Mouse (Mus musculus): Measurements from ENCODE around the gene Tcte2. TPM values are rescaled to one million over a fixed set of nuclear protein-coding genes. Genes with fewer than 3 reads are reported as not detected.
"Not testable (repeated sequence)": the region's sequence is repeated elsewhere in the genome, so short reads cannot be mapped to it uniquely, and the experiment has no call there.

Tcte2 gene
- 5.0 and 6.8 TPM in 2 replicates for polyA plus RNA-seq (2014; fragmentation: Nextera tagmentation; extraction: Ambion mirVana)

GRCm38 (mm10) chr17:13761179-13761913, at the start of gene Tcte2:
Gene Tcte2, minus strand, starts transcription at chr17:13761825.
- H3K27ac ChIP-seq (ENCODE audit: low read depth, low read length), result peak within 1 kb of the TSS; percentile 92
- ATAC-seq (ENCODE audit: insufficient read depth, low FRiP score, low TSS enrichment) (peak; percentile 36), DNase-seq (ENCODE audit: low spot score) (peak; percentile 72)
- H3K27me3 ChIP-seq (ENCODE audit: control insufficient read depth, insufficient read depth, low read length), result no peaks in the 10 kb centered on the region
- H3K36me3 ChIP-seq (ENCODE audit: control insufficient read depth, insufficient read depth, low read length), result no peaks in the 10 kb centered on the region; the same call in 1 of the 2 replicates
- H3K9ac ChIP-seq (ENCODE audit: low read length), result peak within 1 kb of the TSS; percentile 89
- H3K4me3 ChIP-seq (ENCODE audit: low read depth, low read length), result peak within 1 kb of the TSS; percentile 99
- H3K4me1 ChIP-seq (ENCODE audit: control insufficient read depth, insufficient read depth, low read length), result peaks cover 4% of the 10 kb centered on the region; the same call in 1 of the 2 replicates
- H3K4me2 ChIP-seq (ENCODE audit: low read depth), result peak within 1 kb of the TSS; percentile 100
- no peaks in the 10 kb centered on the region for H3K9me3 ChIP-seq (ENCODE audit: control insufficient read depth, low read length)
- WGBS, result under 1% methylated on average over 67 of the region's 74 CpGs

- Histone ChIP-seq H3K27me3 (ENCODE audit: control insufficient read depth, insufficient read depth, low read length) (no peaks in the 10 kb centered on the region), H3K4me1 (ENCODE audit: control insufficient read depth, insufficient read depth, low read length) (no peaks in the 10 kb centered on the region), H3K36me3 (ENCODE audit: control insufficient read depth, insufficient read depth, low read length) (peaks cover 5% of the 10 kb centered on the region; the same call in 1 of the 2 replicates), H3K9ac (ENCODE audit: low read length) (no peak overlapping the region), H3K27ac (ENCODE audit: low read depth, low read length) (no peak overlapping the region), H3K4me3 (ENCODE audit: low read depth, low read length) (no peak overlapping the region), H3K4me2 (ENCODE audit: low read depth) (no peak overlapping the region), H3K9me3 (ENCODE audit: control insufficient read depth, low read length) (no peaks in the 10 kb centered on the region)
- WGBS, result 100% methylated on average over 1 of the region's 1 CpGs
- no peak for DNase-seq (ENCODE audit: low spot score)
- no peak for ATAC-seq (ENCODE audit: insufficient read depth, low FRiP score, low TSS enrichment)
Measured at GRCm38 (mm10) chr17:13806016-13806415, 44.4 kb upstream of the Tcte2 start.

- Histone ChIP-seq H3K36me3 (ENCODE audit: control insufficient read depth, insufficient read depth, low read length) (peaks cover 5% of the 10 kb centered on the region; the same call in 1 of the 2 replicates), H3K4me1 (ENCODE audit: control insufficient read depth, insufficient read depth, low read length) (no peaks in the 10 kb centered on the region), H3K4me3 (ENCODE audit: low read depth, low read length) (no peak overlapping the region), H3K4me2 (ENCODE audit: low read depth) (no peak overlapping the region), H3K27me3 (ENCODE audit: control insufficient read depth, insufficient read depth, low read length) (no peaks in the 10 kb centered on the region), H3K9ac (ENCODE audit: low read length) (no peak overlapping the region), H3K9me3 (ENCODE audit: control insufficient read depth, low read length) (no peaks in the 10 kb centered on the region), H3K27ac (ENCODE audit: low read depth, low read length) (no peak overlapping the region)
- ATAC-seq (ENCODE audit: insufficient read depth, low FRiP score, low TSS enrichment), result no peak
- DNase-seq (ENCODE audit: low spot score), result no peak
- WGBS, result 89% methylated on average over 2 of the region's 2 CpGs
Measured at GRCm38 (mm10) chr17:13802836-13803408, 41.3 kb upstream of the Tcte2 start.

GRCm38 (mm10) chr17:13797691-13798090, 36.1 kb upstream of the Tcte2 start:
- Histone ChIP-seq H3K4me1 (ENCODE audit: control insufficient read depth, insufficient read depth, low read length) (no peaks in the 10 kb centered on the region), H3K27ac (ENCODE audit: low read depth, low read length) (no peak overlapping the region), H3K4me2 (ENCODE audit: low read depth) (no peak overlapping the region), H3K4me3 (ENCODE audit: low read depth, low read length) (no peak overlapping the region), H3K9ac (ENCODE audit: low read length) (no peak overlapping the region), H3K27me3 (ENCODE audit: control insufficient read depth, insufficient read depth, low read length) (no peaks in the 10 kb centered on the region), H3K36me3 (ENCODE audit: control insufficient read depth, insufficient read depth, low read length) (no peaks in the 10 kb centered on the region), H3K9me3 (ENCODE audit: control insufficient read depth, low read length) (no peaks in the 10 kb centered on the region)
- WGBS, result 81% methylated on average over 1 of the region's 1 CpGs
- no peak for ATAC-seq (ENCODE audit: insufficient read depth, low FRiP score, low TSS enrichment)
- DNase-seq (ENCODE audit: low spot score), result no peak

GRCm38 (mm10) chr17:13790033-13790432, 28.4 kb upstream of the Tcte2 start:
- not testable (repeated sequence) for H3K9me3 ChIP-seq (ENCODE audit: control insufficient read depth, low read length); H3K27ac ChIP-seq (ENCODE audit: low read depth, low read length); ATAC-seq (ENCODE audit: insufficient read depth, low FRiP score, low TSS enrichment); H3K4me1 ChIP-seq (ENCODE audit: control insufficient read depth, insufficient read depth, low read length); H3K9ac ChIP-seq (ENCODE audit: low read length); H3K27me3 ChIP-seq (ENCODE audit: control insufficient read depth, insufficient read depth, low read length); H3K4me3 ChIP-seq (ENCODE audit: low read depth, low read length); H3K36me3 ChIP-seq (ENCODE audit: control insufficient read depth, insufficient read depth, low read length); H3K4me2 ChIP-seq (ENCODE audit: low read depth); DNase-seq (ENCODE audit: low spot score)
- WGBS, result 95% methylated on average over 2 of the region's 2 CpGs

- H3K4me1 ChIP-seq (ENCODE audit: control insufficient read depth, insufficient read depth, low read length), result no peaks in the 10 kb centered on the region
- H3K36me3 ChIP-seq (ENCODE audit: control insufficient read depth, insufficient read depth, low read length), result no peaks in the 10 kb centered on the region
- no peaks in the 10 kb centered on the region for H3K9me3 ChIP-seq (ENCODE audit: control insufficient read depth, low read length)
- H3K4me3 ChIP-seq (ENCODE audit: low read depth, low read length), result no peak overlapping the region
- H3K4me2 ChIP-seq (ENCODE audit: low read depth), result no peak overlapping the region
- ATAC-seq (ENCODE audit: insufficient read depth, low FRiP score, low TSS enrichment) (no peak), DNase-seq (ENCODE audit: low spot score) (no peak)
- WGBS, result 81% methylated on average over 1 of the region's 1 CpGs
- H3K27me3 ChIP-seq (ENCODE audit: control insufficient read depth, insufficient read depth, low read length), result no peaks in the 10 kb centered on the region
- no peak overlapping the region for H3K27ac ChIP-seq (ENCODE audit: low read depth, low read length)
- H3K9ac ChIP-seq (ENCODE audit: low read length), result no peak overlapping the region
Measured at GRCm38 (mm10) chr17:13783469-13783868, 21.8 kb upstream of the Tcte2 start.

- H3K9ac ChIP-seq (ENCODE audit: low read length), result no peak overlapping the region
- H3K36me3 ChIP-seq (ENCODE audit: control insufficient read depth, insufficient read depth, low read length), result no peaks in the 10 kb centered on the region
- no peak overlapping the region for H3K4me2 ChIP-seq (ENCODE audit: low read depth)
- ATAC-seq (ENCODE audit: insufficient read depth, low FRiP score, low TSS enrichment) (no peak), DNase-seq (ENCODE audit: low spot score) (no peak)
- no peaks in the 10 kb centered on the region for H3K27me3 ChIP-seq (ENCODE audit: control insufficient read depth, insufficient read depth, low read length)
- no peak overlapping the region for H3K27ac ChIP-seq (ENCODE audit: low read depth, low read length)
- H3K9me3 ChIP-seq (ENCODE audit: control insufficient read depth, low read length), result no peaks in the 10 kb centered on the region
- 83% methylated on average over 5 of the region's 5 CpGs for WGBS
- no peaks in the 10 kb centered on the region for H3K4me1 ChIP-seq (ENCODE audit: control insufficient read depth, insufficient read depth, low read length)
- H3K4me3 ChIP-seq (ENCODE audit: low read depth, low read length), result no peak overlapping the region
Measured at GRCm38 (mm10) chr17:13781948-13782347, 20.3 kb upstream of the Tcte2 start.

GRCm38 (mm10) chr17:13778865-13779264, 17.2 kb upstream of the Tcte2 start:
- Histone ChIP-seq H3K9me3 (ENCODE audit: control insufficient read depth, low read length) (no peaks in the 10 kb centered on the region), H3K9ac (ENCODE audit: low read length) (no peak overlapping the region), H3K36me3 (ENCODE audit: control insufficient read depth, insufficient read depth, low read length) (no peaks in the 10 kb centered on the region), H3K4me3 (ENCODE audit: low read depth, low read length) (no peak overlapping the region), H3K27me3 (ENCODE audit: control insufficient read depth, insufficient read depth, low read length) (no peaks in the 10 kb centered on the region), H3K4me2 (ENCODE audit: low read depth) (no peak overlapping the region), H3K4me1 (ENCODE audit: control insufficient read depth, insufficient read depth, low read length) (no peaks in the 10 kb centered on the region), H3K27ac (ENCODE audit: low read depth, low read length) (no peak overlapping the region)
- no peak for DNase-seq (ENCODE audit: low spot score)
- WGBS, result 89% methylated on average over 1 of the region's 1 CpGs
- no peak for ATAC-seq (ENCODE audit: insufficient read depth, low FRiP score, low TSS enrichment)

GRCm38 (mm10) chr17:13777676-13778075, 16.1 kb upstream of the Tcte2 start:
- H3K27ac ChIP-seq (ENCODE audit: low read depth, low read length), result no peak overlapping the region

More at GRCm38 (mm10) chr17:13777676-13778075, 16.1 kb upstream of the Tcte2 start:
- Histone ChIP-seq H3K9ac (ENCODE audit: low read length) (no peak overlapping the region), H3K9me3 (ENCODE audit: control insufficient read depth, low read length) (no peaks in the 10 kb centered on the region), H3K36me3 (ENCODE audit: control insufficient read depth, insufficient read depth, low read length) (no peaks in the 10 kb centered on the region), H3K27me3 (ENCODE audit: control insufficient read depth, insufficient read depth, low read length) (no peaks in the 10 kb centered on the region), H3K4me1 (ENCODE audit: control insufficient read depth, insufficient read depth, low read length) (no peaks in the 10 kb centered on the region), H3K4me3 (ENCODE audit: low read depth, low read length) (no peak overlapping the region), H3K4me2 (ENCODE audit: low read depth) (no peak overlapping the region)
- no peak for ATAC-seq (ENCODE audit: insufficient read depth, low FRiP score, low TSS enrichment)
- DNase-seq (ENCODE audit: low spot score), result no peak
- WGBS, result 92% methylated on average over 2 of the region's 2 CpGs
